8 mouse cellular contexts compared by ENCODE assay signal in genomic region chr16:34334919-34335318, GRCm38 (mm10).
A peak's percentile ranks its signal among the peaks of the same experiment; 100 is the strongest.
DNase-seq lines count a peak whose midpoint lies in the region; ATAC-seq and TF ChIP-seq lines count a peak whose summit lies in the region.

No protein-coding gene starts in this region.

- no peak overlapping the region for H3K4me3 ChIP-seq in left cerebral cortex, adult 2 months
- no peak overlapping the region for H3K4me3 ChIP-seq in forebrain, embryonic 15.5 days
- no peak overlapping the region for H3K4me3 ChIP-seq in lung, embryonic 16.5 days (ENCODE audit: low read length)

- intact Hi-C loops in left cerebral cortex, adult 2 months (cut with DNase I): no loop called here
- intact Hi-C loops in left cerebral cortex, postnatal 14 days (cut with DNase I): no loop called here

- H3K9ac ChIP-seq in forebrain, embryonic 15.5 days (replicated peaks): no peak overlapping the region
- H3K9ac ChIP-seq in lung, embryonic 16.5 days (ENCODE audit: low read length): no peak overlapping the region

- H3K9me3 ChIP-seq in forebrain, embryonic 15.5 days: no peaks in the 10 kb centered on the region
- no peaks in the 10 kb centered on the region for H3K9me3 ChIP-seq in lung, embryonic 16.5 days (ENCODE audit: control insufficient read depth, low read length)

- 0 out of 2 replicates have a peak overlapping the region, but pooled peaks have one; percentile 11 for H3K27ac ChIP-seq in left cerebral cortex, adult 2 months
- H3K27ac ChIP-seq in forebrain, embryonic 15.5 days (replicated peaks): 0 out of 2 replicates have a peak overlapping the region, but pooled peaks have one; percentile 13
- H3K27ac ChIP-seq in lung, embryonic 16.5 days (ENCODE audit: low read length): no peak overlapping the region

- H3K4me1 ChIP-seq in forebrain, embryonic 15.5 days: peaks cover 46% of the 10 kb centered on the region
- peaks cover 6% of the 10 kb centered on the region; the same call in 1 of the 2 replicates for H3K4me1 ChIP-seq in lung, embryonic 16.5 days (replicated peaks; ENCODE audit: control insufficient read depth, insufficient read depth, low read length)

- no peaks in the 10 kb centered on the region for H3K27me3 ChIP-seq in forebrain, embryonic 15.5 days
- H3K27me3 ChIP-seq in lung, embryonic 16.5 days (ENCODE audit: control insufficient read depth, insufficient read depth, low read depth, low read length): no peaks in the 10 kb centered on the region

- DNase-seq in adrenal gland, postnatal 14 days: peak; percentile 52
- no peak for DNase-seq in adrenal gland, adult 18-20 months (ENCODE audit: low spot score in 2 of 2)
- DNase-seq in left cerebral cortex, adult 2 months (ENCODE audit: extremely low spot score in 1 of 2, low spot score in 2 of 2): peak in 1 of 2 experiments; percentile 49
- DNase-seq in left cerebral cortex, postnatal 14 days (ENCODE audit: low spot score in 2 of 2): no peak
- no peak for DNase-seq in left cerebral cortex, adult 8-10 months (ENCODE audit: low spot score in 2 of 2)

- no peak overlapping the region for H3K4me2 ChIP-seq in forebrain, embryonic 15.5 days (replicated peaks)
- no peak overlapping the region for H3K4me2 ChIP-seq in lung, embryonic 16.5 days (ENCODE audit: low read depth, low read length)

- TF ChIP-seq CTCF in left cerebral cortex, adult 2 months (IDR thresholded peaks at IDR 0.05): no peak

- WGBS in forebrain, embryonic 15.5 days: 19% methylated on average over 4 of the region's 4 CpGs
- 44% methylated on average over 4 of the region's 4 CpGs for WGBS in lung, embryonic 16.5 days

- H3K36me3 ChIP-seq in forebrain, embryonic 15.5 days: peaks cover 6% of the 10 kb centered on the region
- H3K36me3 ChIP-seq in lung, embryonic 16.5 days (ENCODE audit: control insufficient read depth, insufficient read depth, low read length): no peaks in the 10 kb centered on the region

- peak; percentile 49; the same call in 1 of the 2 replicates for ATAC-seq in forebrain, embryonic 15.5 days (replicated peaks)
- peak; percentile 53 for ATAC-seq in lung, embryonic 16.5 days (ENCODE audit: low read depth)
- ATAC-seq in megakaryocyte-erythroid progenitor cell, adult 5-6 weeks (replicated peaks; ENCODE audit: low FRiP score, low TSS enrichment, poor library complexity, severe bottlenecking): no peak
